Mouse (Mus musculus) small intestine, adult 2 months (tissue): ENCODE data around the gene Fam136a.

Experiments
- CTCF ChIP-seq: fragments of 200-500 bp; IDR thresholded peaks from 2 replicates; pipeline ENCODE4 v1.5.1; 2012; ENCODE audit warnings: low read depth, mild to moderate bottlenecking, control low read depth, inconsistent platforms, low read length, moderate library complexity, mixed read lengths; ENCODE audit not compliant: insufficient replicate concordance, insufficient read length; ENCODE audit errors: extremely low read depth
- POLR2A ChIP-seq: fragments of 200-500 bp; IDR thresholded peaks from 2 replicates; pipeline ENCODE4 v1.6.1; 2012; ENCODE audit warnings: low read depth, mild to moderate bottlenecking, control low read depth, inconsistent platforms, low read length, moderate library complexity

- no peak for TF ChIP-seq CTCF
- no peak for TF ChIP-seq POLR2A
Measured at GRCm38 (mm10) chr6:86378341-86378740, 12.9 kb downstream of the Fam136a start.
